Mouse (Mus musculus): ENCODE measurements around the gene Corin.

Corin gene

DNA sequence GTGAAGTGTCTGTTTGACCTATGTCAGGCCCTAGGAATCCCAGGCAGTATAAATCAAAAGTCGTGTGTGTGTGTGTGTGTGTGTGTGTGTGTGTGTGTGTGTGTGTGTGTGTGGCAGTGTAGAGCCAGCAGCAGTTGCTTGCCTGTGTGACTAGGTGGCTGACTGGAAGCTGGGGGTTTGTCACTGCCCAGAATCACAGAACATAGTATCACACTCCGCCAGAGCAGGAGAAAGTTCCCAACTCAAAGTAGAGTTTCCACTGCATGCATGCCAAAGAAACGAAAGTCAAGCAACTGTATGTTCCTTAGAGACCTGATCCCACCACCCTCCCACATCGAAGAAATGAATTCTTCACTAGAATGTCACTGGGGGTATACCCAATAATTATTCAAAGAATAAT, 61.3 kb downstream of the Corin start:
- DNase-seq (ENCODE audit: low spot score in 2 of 2): no peak

DNA sequence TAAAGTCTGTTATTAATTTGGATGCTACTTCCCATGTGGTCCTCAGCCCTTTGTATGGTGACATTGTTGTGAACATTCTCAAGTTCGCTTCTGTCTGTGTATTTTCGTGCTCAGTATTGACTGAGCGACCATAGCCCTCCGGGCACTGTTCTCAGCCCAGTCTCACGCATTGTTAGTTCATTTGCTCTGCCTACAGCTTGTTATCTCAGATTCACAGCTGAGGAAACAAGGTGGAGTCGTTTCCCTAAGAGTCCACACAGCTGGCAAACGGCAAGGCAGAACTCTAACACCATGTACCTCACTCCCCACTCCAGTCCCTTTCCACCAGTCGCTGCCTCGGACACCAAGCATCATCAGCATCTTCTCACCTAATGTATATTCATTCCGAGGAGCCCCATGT, 63.1 kb downstream of the Corin start:
- no peak for DNase-seq (ENCODE audit: low spot score in 2 of 2)

DNA sequence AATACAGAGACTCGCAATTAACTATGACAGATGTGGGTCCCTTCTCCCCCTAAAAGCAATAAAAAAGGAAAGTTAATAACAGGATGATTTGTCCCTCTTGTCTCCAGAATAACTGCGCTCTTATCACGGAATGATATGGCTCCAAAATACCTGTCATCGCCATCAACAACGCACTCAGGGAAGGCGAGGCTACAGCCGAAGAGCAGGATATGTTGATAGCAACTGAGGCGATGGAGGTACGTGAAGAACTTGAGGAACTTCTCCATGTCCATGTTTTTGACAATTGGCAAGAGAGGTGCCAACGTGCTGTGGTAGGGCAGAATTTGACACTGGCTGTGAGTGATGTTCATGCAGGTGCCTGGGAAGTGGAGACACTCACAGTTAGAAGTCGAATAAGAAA, 69.2 kb downstream of the Corin start:
- no peak for DNase-seq (ENCODE audit: low spot score in 2 of 2)

DNA sequence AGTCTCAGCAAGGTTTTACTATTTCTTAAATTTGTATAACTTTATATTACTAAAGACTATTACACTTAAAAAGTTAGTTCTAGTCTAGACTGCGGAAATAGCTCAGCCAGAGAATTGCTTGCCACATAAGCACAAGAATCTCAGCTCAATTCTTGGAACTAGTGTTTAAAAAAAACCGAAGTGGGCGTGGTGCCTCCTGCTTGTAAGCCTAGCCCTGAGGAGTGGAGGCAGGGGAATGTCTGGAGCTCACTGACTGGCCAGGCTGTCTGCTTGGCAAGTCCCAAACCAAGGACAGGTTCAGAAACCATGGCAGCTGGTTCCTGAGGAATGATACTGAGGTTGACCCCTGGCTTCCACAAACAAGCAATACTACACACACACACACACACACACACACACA, 72.4 kb downstream of the Corin start:
- no peak for DNase-seq (ENCODE audit: low spot score in 2 of 2)

DNA sequence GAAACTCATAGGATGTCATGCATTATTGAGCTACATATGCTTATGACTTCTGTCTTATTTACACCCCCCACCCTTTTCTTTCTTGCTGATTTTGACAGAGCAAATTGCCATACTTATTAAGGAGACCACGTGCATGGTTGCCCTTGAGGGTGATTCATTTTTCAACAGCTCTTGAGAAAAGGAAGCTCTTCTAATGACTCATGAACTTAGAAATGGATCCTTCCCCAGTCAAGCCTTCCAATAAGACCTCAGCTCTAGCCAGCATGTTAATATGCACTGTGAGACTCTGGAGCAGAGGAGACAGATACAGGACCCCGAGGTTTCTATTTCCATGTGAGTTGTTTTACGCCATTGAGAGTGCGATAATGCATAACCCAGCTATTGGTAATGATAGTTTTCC, 76.7 kb downstream of the Corin start:
- DNase-seq (ENCODE audit: low spot score in 2 of 2): no peak

DNA sequence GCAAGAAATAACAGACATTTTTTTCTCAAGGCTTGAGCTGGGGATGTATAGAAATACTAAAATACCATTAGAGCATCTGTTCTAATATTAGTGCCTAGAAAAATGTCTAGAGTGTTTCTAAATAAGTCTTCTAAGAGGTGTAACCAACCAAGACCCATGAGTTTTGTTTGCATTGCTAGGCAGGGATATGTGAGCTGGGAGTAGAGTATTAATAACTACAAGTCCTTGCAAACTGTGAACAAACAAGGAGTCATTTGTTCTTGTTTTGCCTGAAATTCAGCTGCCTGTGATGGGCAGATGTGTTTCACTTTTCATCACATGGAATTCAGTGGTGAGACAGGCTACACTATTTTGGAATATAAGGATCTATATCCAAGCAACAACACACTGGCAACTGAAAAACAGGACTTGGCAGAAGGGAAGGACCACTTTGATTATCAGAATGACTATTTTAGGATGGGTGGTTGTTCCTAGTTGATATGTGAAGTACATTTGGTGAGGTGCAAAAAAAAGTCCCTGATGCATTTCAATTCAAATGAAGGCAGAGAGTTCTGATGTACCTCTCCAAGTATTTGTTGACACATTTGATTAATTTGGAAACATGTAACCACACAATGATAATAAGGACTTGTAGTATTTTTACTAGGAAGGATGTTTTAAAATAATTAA, 78.8 kb downstream of the Corin start:
- DNase-seq (ENCODE audit: low spot score in 2 of 2): no peak

DNA sequence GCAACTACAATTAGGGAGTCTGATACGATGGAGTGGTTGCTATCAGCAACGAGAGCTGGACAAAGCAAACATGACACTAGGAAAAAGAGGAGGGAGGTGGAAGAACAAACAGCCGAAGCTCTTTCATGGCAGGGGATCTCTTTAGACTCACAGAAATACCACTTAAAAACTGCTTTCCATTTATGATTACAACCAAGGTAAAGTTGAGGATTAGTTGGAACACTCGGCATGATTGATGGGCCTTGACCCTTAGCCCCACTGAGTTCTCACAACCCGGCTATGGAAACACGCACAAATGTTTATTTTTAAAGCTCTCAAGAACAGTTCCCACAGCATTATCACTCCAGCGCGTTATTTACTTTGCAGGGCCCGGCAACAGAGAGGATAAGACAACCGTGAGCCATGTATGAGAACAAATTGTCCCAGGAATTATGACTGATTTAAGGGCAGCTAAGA, 92.4 kb downstream of the Corin start:
- no peak for DNase-seq (ENCODE audit: low spot score in 2 of 2)

DNA sequence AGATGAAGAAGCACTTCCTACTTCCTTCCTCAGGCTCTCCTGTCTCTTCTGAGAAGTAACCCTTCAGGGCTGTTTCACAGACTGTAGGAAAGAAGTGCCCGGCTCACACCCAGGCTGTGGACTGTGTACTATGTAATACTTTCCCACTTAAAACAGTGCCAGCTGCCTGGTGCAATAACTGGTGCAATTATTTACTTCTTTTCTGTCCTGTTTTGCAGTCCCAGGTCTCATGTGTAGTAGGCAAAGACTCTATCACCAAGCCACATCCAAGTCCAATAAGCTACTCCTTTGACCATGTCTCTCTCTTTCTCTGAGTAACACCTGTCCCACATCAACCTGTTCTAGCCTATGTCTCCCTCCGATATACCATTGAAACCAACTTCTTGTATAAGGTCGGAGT, 93.4 kb downstream of the Corin start:
- no peak for DNase-seq (ENCODE audit: low spot score in 2 of 2)

DNA sequence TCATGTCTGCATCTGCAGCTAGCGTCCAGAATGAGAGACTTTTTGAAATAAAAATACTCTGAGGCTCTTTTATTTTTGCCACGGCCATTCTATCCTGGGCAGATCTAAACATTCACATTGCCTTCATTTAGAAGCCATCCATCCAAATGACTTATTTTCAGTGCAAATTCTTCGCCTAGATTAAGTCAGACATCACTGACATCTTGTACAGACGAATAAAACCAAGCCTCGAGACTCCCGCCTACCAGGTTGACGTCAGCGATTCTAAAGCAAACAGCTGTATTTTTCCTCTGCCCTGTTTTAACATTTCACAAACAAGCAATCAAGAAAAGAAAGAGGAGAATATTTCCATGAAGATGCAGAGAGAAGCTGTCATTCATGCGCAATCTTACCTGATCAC, 100.9 kb downstream of the Corin start:
- peak; percentile 13 to 23 for DNase-seq (ENCODE audit: low spot score in 2 of 2)

DNA sequence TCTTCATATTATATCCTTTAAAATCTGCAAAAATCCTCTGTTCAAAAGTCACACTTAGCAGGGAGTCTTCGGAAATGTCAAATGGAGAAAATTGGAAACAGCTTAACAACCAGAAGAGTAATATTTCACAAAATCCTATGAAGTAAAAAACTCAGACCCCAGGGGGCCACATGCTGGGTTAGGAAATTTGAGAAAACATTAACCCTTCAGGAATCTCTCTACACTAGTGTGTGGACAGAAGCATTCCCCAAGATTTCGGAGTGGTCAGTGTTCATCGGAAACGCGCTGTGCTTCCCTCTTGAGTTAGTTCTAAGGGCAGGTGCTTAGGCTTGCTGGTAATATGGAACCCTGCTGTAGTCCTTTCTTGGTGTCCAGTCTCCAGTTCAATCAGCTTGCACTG, 101.4 kb downstream of the Corin start:
- peak in 1 of 2 experiments; percentile 14 for DNase-seq (ENCODE audit: low spot score in 2 of 2)

DNA sequence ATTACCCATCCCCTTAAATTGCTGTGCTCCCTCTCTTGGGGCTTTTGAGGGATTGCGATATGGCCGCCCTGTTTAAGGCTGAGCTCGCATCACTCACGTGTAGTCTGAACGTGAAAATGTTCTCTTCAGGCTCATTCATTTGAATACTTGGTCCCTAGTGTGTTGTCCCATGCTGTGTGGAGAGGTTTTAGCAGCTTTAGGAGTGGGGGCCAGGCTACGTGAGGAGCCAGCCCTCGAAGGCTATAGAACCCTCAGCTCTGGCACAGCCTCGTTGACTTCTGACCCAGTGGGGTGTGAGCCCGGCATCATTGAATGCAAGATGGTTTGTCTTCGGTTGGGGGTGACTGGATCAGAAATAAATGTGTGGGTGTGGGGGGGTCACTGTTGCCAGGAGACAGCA, 102.5 kb downstream of the Corin start:
- DNase-seq (ENCODE audit: low spot score in 2 of 2): no peak

DNA sequence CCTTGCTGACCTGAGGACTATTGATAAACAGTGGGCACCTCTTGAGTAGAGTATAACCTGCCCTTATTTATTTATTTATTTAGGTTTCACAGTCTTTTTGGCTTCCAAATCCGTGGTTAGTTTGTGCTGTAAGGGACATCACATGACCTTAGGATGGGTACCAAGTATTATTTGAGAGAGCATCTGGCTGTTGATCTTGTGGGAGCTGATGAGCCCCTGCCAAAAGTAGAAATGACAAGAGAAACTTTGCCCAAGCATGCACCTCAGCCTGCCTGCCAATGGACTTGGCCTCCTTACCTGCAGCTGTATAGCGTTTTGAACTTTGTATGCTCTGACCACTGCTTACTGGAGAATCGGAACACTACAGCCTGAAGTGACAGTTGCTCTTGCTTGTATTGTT, 103.0 kb downstream of the Corin start:
- no peak for DNase-seq (ENCODE audit: low spot score in 2 of 2)

DNA sequence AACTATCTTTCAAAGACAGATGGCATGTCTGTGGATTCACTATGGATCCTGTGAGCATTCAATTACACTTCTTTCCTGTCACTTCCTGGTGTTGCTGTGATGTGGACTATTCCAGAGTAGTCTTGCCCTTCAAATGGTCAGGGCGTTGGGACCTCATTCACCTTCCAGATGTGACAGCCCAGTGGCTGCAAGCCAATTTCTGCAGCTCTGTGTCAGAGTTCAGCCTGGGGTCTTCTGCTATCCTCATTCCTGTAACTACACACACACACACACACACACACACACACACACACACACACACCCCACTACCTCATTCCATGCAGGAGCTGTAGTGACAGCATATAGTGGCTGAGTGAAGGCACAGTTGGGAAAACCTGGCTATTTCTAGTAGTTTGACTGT, 122.1 kb downstream of the Corin start:
- no peak for DNase-seq (ENCODE audit: low spot score in 2 of 2)

DNA sequence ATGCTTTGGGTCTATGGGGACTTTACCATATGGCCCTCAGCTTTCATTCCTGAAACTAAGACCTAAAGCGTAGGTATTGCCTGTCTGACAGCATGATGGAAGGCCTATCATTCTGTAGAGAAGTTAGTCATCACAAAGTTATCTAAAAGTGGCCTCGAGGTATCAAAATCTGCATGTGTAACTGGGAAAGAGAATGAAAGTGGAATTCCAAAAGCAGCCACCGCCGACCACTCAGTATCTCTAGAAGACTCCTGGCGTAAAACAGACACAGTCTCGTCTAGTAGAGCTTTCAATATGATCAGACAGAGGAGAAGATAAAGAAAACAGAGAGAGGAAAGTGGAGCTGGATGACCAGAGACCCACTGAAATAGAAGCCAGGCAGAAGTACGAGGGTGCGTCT, 123.7 kb downstream of the Corin start:
- no peak for DNase-seq (ENCODE audit: low spot score in 2 of 2)

DNA sequence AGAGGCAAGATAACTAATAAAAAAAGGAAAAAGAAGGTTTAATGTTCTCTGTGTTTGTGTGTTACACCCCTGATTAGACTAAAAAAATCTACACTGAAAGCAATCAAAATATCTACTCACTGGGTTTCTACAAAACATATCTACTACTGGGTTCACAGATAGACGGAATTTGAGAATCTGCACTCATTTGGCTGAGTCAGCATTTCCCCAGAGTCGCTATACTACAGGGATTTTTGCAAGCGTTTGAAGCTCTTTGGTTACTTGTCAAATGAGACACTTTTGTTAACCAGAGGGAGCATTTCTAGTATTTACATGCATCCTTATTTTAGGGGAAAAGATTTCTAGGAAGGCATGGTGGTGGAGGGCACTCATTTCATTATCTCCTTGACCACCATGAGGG, 136.3 kb downstream of the Corin start:
- DNase-seq (ENCODE audit: low spot score in 2 of 2): no peak

DNA sequence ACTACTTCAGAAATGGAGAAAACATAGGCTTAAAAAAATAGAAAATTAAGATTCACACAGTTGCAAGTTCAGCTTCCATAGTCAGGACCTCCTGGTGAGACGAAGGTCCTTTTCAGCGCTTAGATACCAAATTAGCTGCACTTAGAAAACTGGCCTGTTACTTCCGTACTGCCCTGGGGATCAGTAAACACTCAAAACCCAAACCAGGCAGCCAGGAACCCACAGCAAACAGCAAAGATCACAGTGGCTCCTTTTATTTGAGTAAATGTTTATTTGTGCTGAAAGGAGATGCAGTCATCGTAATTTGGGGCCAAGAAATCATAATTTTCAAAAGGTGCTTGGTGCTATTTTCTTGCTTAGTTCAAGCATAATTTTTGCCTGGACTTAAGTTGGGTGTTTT, 138.5 kb downstream of the Corin start:
- no peak for DNase-seq (ENCODE audit: low spot score in 2 of 2)

DNA sequence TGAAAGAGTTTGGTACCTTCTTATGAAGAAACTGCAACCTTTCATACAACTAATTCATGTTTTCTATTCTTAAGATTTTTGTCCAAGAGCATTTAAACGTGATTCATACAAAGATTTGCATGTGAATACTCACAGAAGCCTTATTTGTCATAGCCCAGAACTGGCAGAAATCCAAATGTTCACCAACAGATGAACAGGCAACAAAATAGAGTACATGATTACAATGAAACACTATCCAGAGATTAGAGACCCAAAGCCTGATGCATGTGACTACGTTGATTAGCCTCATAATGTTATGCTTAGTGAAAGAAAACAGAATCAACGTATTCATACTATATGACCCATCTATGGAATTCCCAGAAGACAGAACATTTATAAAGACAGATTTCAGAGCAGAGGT, 140.4 kb downstream of the Corin start:
- DNase-seq (ENCODE audit: low spot score in 2 of 2): no peak

DNA sequence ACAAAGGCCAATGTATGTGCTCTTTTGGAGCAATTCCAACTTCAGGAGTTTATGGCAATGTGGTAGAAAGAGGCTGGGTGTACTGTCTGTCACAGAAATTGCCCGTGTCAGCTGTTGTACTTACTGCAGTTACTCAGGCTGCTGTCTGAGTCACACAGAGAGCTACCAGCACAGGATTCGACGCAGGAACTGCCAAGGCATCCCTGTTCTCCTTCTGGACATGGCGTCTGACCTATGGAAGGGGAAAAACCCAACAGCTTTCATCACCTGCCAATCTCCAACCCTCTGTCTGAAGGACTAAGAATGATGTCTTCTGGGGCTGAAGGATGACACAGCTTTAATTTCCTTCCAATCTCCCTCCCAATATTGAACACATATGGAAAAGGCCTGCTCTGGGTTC, 150.5 kb downstream of the Corin start:
- DNase-seq (ENCODE audit: low spot score in 2 of 2): no peak

DNA sequence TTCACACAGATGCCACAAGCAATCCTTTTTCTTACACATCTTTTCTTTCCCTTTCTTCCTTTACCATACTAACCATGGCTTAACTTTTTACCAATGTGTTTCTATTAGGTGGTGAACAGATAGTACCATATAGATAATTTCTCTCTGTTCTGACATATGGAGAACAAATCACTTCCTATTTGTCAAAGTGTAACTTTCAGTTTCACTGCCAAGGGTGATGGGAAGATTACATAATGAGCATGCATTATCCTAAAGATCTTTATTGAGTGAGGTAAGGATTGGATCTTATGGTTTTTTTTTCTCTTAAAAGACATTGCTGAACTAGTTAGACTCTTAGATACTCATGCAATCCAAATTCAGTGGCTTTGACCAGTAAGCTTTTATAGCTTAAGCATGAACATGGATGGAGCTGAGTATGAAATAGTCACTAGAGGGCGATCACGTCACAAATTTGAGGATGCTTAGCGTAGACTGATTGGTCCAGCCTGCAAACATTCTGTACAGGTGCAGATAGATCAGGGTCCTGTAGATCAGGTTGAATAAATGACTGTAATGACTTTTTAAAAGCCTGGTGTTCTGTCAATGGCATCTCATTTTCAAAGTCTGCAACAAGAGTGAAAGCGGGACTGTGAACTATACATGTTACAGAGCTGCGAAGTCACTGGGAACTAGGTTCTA, 154.1 kb downstream of the Corin start:
- DNase-seq (ENCODE audit: low spot score in 2 of 2): peak; percentile 57 to 61

DNA sequence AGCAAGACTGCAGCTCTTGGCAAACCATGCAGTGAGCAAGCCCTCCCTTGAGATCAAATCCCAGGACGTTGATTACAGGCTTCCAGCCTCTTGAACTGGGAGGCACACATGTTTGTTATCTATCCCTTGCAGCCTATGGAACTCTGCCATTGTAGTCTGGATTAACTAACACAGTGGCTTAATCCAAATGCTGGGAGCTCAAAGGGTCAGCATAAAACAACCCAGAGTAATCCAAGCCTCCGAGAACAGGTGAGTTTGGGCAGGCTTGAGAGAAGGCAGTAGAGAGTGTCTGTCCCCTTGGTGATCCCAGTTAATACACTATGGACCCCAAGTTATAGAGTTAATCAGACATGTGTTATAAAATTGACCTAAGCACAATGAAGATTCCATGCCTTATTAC, 155.7 kb downstream of the Corin start:
- DNase-seq (ENCODE audit: low spot score in 2 of 2): no peak

DNA sequence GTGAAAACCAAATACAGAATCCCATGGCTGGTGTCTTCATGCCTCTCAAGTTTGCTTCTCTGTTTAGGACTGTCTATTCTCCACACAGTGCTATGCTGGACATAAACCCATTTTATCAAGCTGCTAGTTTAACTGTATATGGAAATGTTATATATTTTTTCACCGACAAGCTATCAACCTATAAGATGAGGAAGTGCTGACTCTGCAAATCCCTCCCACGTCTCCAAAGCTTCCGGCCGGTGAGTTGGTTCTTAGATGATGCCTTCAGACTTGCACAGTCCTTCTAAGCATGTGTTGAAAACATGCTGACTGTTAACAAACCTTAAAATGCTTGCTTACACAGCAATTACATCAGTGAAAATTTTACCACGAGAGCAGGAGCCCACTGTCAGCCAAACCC, 168.4 kb downstream of the Corin start:
- DNase-seq (ENCODE audit: low spot score in 2 of 2): no peak

DNA sequence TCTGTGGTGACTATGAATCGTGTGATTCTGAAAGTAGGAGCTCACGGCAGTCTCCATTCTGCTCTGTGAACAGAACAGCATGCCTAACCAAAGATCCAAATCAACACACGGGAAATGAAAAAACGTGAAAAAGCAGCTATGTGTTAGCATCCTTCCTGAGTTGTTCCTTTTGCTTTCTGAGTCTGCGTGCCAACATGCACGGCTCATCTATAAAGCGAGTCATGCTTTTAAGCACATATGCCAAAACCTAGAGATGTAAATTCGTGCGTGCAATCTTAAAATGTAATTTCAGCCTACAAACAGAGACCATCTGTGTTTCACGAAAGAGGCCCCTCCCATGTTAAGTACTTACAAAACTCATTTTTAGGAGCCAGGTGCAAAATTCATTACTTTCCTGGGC, 171.4 kb downstream of the Corin start:
- DNase-seq (ENCODE audit: low spot score in 2 of 2): peak in 1 of 2 experiments; percentile 24

DNA sequence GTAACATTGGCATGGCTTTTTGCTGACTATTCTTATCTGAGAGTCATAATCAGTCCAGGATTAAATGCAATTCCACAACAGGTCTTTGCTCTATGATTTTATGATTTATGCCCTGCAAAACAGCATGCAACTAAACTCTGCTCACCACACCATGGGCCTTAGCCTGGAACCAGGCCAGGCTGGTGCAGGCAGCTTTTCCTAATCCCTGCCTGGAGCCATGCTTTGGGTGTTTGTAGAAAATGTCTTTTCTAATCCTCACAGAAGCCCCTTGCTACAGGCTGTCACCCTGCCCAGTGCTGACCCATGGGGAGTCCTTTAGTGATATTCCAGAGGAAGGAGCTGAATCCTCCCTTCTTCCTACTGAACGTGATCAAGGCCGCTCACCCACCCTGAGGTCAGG, 173.1 kb downstream of the Corin start:
- DNase-seq (ENCODE audit: low spot score in 2 of 2): no peak

DNA sequence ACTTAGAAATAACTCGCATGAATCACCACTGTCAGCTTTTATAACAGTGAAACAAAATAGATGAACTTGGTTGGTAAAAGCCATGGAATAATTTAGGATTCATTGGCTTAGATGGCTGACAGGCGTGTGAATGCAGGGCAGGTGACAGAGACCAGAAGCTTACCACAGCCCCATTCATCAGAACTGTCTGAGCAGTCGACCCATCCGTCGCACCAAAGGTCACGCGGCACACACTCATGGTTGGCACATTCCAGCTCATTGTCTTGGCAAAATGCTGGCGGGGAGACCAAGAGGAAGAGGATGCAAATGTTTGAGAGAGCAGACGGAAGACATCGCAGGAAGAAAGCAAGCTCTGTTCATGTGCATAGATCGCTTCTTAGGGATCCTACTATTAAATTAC, 173.6 kb downstream of the Corin start:
- DNase-seq (ENCODE audit: low spot score in 2 of 2): no peak
